In genomic region chr13:34652016-34652352, GRCm38 (mm10) we compare ENCODE assay signal across 7 mouse cellular contexts. TPM values are rescaled to one million over a fixed set of nuclear protein-coding genes. Genes with fewer than 3 reads are reported as not detected.
A peak's percentile ranks its signal among the peaks of the same experiment; 100 is the strongest.
DNase-seq lines count a peak whose midpoint lies in the region; ATAC-seq and TF ChIP-seq lines count a peak whose summit lies in the region.

No protein-coding gene starts in this region.

- peaks cover 37% of the 10 kb centered on the region for H3K27me3 ChIP-seq in lung, embryonic 15.5 days
- H3K27me3 ChIP-seq in hindbrain, embryonic 16.5 days (replicated peaks; ENCODE audit: control insufficient read depth, insufficient read depth, low read length): peaks cover 11% of the 10 kb centered on the region
- H3K27me3 ChIP-seq in midbrain, embryonic 16.5 days (ENCODE audit: control insufficient read depth, insufficient read depth, low read depth, low read length): peaks cover 31% of the 10 kb centered on the region

- peak overlapping the region; percentile 67 for H3K9ac ChIP-seq in lung, embryonic 15.5 days
- H3K9ac ChIP-seq in hindbrain, embryonic 16.5 days (ENCODE audit: low read depth, low read length): peak overlapping the region; percentile 74
- peak overlapping the region; percentile 59 for H3K9ac ChIP-seq in midbrain, embryonic 16.5 days (ENCODE audit: low read depth, low read length)

- peak; percentile 3; the same call in 1 of the 2 replicates for ATAC-seq in lung, embryonic 15.5 days (ENCODE audit: borderline replicate concordance, extremely low read depth, low FRiP score, low TSS enrichment)
- peak; percentile 60 for ATAC-seq in hindbrain, embryonic 16.5 days
- peak; percentile 77 for ATAC-seq in midbrain, embryonic 16.5 days

- no peak for TF ChIP-seq CTCF in embryonic fibroblast, embryonic 13.5 days (IDR thresholded peaks at IDR 0.05; ENCODE audit: borderline replicate concordance, insufficient read depth, low read length)

- peak overlapping the region; percentile 51 for H3K4me3 ChIP-seq in lung, embryonic 15.5 days
- peak overlapping the region; percentile 89 for H3K4me3 ChIP-seq in embryonic fibroblast, embryonic 13.5 days (ENCODE audit: insufficient read depth, low read length)
- peak overlapping the region; percentile 59 for H3K4me3 ChIP-seq in hindbrain, embryonic 16.5 days (ENCODE audit: low read length)
- H3K4me3 ChIP-seq in midbrain, embryonic 16.5 days (ENCODE audit: low read depth, low read length): peak overlapping the region; percentile 60

- no peaks in the 10 kb centered on the region for H3K9me3 ChIP-seq in lung, embryonic 15.5 days
- H3K9me3 ChIP-seq in hindbrain, embryonic 16.5 days (ENCODE audit: control insufficient read depth, low read length): no peaks in the 10 kb centered on the region
- H3K9me3 ChIP-seq in midbrain, embryonic 16.5 days (replicated peaks; ENCODE audit: control insufficient read depth, low read length, poor library complexity, severe bottlenecking): no peaks in the 10 kb centered on the region

- H3K4me1 ChIP-seq in lung, embryonic 15.5 days: peaks cover 30% of the 10 kb centered on the region
- H3K4me1 ChIP-seq in embryonic fibroblast, embryonic 13.5 days (ENCODE audit: control insufficient read depth, insufficient read depth, low read length): no peaks in the 10 kb centered on the region; the same call in none of the 2 replicates
- H3K4me1 ChIP-seq in hindbrain, embryonic 16.5 days (ENCODE audit: control insufficient read depth, insufficient read depth, low read depth, low read length): peaks cover 22% of the 10 kb centered on the region
- peaks cover 19% of the 10 kb centered on the region for H3K4me1 ChIP-seq in midbrain, embryonic 16.5 days (ENCODE audit: control insufficient read depth, insufficient read depth, low read length)

- no peaks in the 10 kb centered on the region for H3K36me3 ChIP-seq in lung, embryonic 15.5 days
- H3K36me3 ChIP-seq in hindbrain, embryonic 16.5 days (ENCODE audit: control insufficient read depth, insufficient read depth, low read length): no peaks in the 10 kb centered on the region
- H3K36me3 ChIP-seq in midbrain, embryonic 16.5 days (ENCODE audit: control insufficient read depth, insufficient read depth, low read length): no peaks in the 10 kb centered on the region

- peak overlapping the region; percentile 76; the same call in 1 of the 2 replicates for H3K27ac ChIP-seq in lung, embryonic 15.5 days
- H3K27ac ChIP-seq in embryonic fibroblast, embryonic 13.5 days (ENCODE audit: insufficient read depth, low read length): peak overlapping the region; percentile 75
- H3K27ac ChIP-seq in hindbrain, embryonic 16.5 days (ENCODE audit: low read depth, low read length): peak overlapping the region; percentile 37
- H3K27ac ChIP-seq in midbrain, embryonic 16.5 days (ENCODE audit: low read length): no peak overlapping the region

- TF ChIP-seq POLR2A in embryonic fibroblast, embryonic 13.5 days (IDR thresholded peaks at IDR 0.05; ENCODE audit: low read depth, low read length): no peak; the same call in 1 of the 2 replicates

- no peak for DNase-seq in lung, postnatal 25 days (ENCODE audit: low spot score)
- no peak for DNase-seq in adrenal gland, postnatal 4 days (ENCODE audit: low spot score in 2 of 2)
- no peak for DNase-seq in spleen, adult 12 weeks (ENCODE audit: low spot score)

- 1% methylated on average over 35 of the region's 35 CpGs for WGBS in lung, embryonic 15.5 days
- WGBS in hindbrain, embryonic 16.5 days: 0% methylated on average over 32 of the region's 35 CpGs
- under 1% methylated on average over 35 of the region's 35 CpGs for WGBS in midbrain, embryonic 16.5 days

- peak overlapping the region; percentile 93 for H3K4me2 ChIP-seq in lung, embryonic 15.5 days
- H3K4me2 ChIP-seq in hindbrain, embryonic 16.5 days (ENCODE audit: low read length): peak overlapping the region; percentile 97
- peak overlapping the region; percentile 99 for H3K4me2 ChIP-seq in midbrain, embryonic 16.5 days (ENCODE audit: low read length)

RNA-seq across cellular contexts. Expression of gene Pxdc1, which starts 1.3 kb away (rescaled TPM):
- 6.6 and 7.3 TPM in 2 replicates for polyA plus RNA-seq in lung, embryonic 15.5 days (2015; fragmentation: Nextera tagmentation; extraction: Ambion mirVana)
- 22.0 and 23.0 TPM in 2 replicates for polyA plus RNA-seq in embryonic fibroblast, embryonic 13.5 days (2011; ENCODE audit: insufficient read length, low read depth, missing spikeins)
- polyA plus RNA-seq in hindbrain, embryonic 16.5 days (2015; fragmentation: Nextera tagmentation; extraction: Ambion mirVana): 11.7 and 12.2 TPM in 2 replicates
- polyA plus RNA-seq in midbrain, embryonic 16.5 days (2015; fragmentation: Nextera tagmentation; extraction: Ambion mirVana): 9.2 and 11.7 TPM in 2 replicates
- 1 to 10 TPM; 4.6 to 7.9 TPM for total RNA-seq in adrenal gland, postnatal 4 days (2021)

Comparison
In these comparisons a context has a peak if more than half of its experiments do, and no peak if none do; other contexts are left out.
1. ATAC-seq: peak in every context shown above with its lines; median percentile 77 in midbrain, embryonic 16.5 days; 60 in hindbrain, embryonic 16.5 days; 3 in lung, embryonic 15.5 days.